Mouse (Mus musculus) embryonic facial prominence, embryonic 13.5 days (tissue): ENCODE data around the gene Ryr3. TPM values are rescaled to one million over a fixed set of nuclear protein-coding genes. Genes with fewer than 3 reads are reported as not detected.

Experiments used
- ATAC-seq: fragments of 200-750 bp; cut with Nextera tagmentation; 2 replicates; pipeline ENCODE4 v1.8.0; 2017; ENCODE audit warnings: low read depth; ENCODE audit not compliant: insufficient number of reproducible peaks, insufficient read depth, low FRiP score, low TSS enrichment
- H3K27ac ChIP-seq: fragments of 300-500 bp; sonication (generic); 2 replicates; pipeline ENCODE4 v1.5.1; 2015; ENCODE audit warnings: moderate library complexity, mild to moderate bottlenecking, inconsistent platforms
- H3K27me3 ChIP-seq: fragments of 300-500 bp; sonication (generic); 2 replicates; pipeline ENCODE4 v1.6.1; 2015; ENCODE audit warnings: mild to moderate bottlenecking, inconsistent platforms
- H3K36me3 ChIP-seq: fragments of 300-500 bp; sonication (generic); 2 replicates; pipeline ENCODE4 v1.6.1; 2015; ENCODE audit warnings: mild to moderate bottlenecking, inconsistent platforms
- H3K4me1 ChIP-seq: fragments of 300-500 bp; sonication (generic); 2 replicates; pipeline ENCODE4 v1.6.1; 2015; ENCODE audit warnings: inconsistent platforms
- H3K4me2 ChIP-seq: fragments of 300-500 bp; sonication (generic); 2 replicates; pipeline ENCODE4 v1.6.1; 2015; ENCODE audit warnings: moderate library complexity, mild to moderate bottlenecking, inconsistent platforms
- H3K4me3 ChIP-seq: fragments of 300-500 bp; sonication (generic); 2 replicates; pipeline ENCODE4 v1.5.1; 2015; ENCODE audit warnings: mild to moderate bottlenecking, inconsistent platforms
- H3K9ac ChIP-seq: fragments of 300-500 bp; sonication (generic); 2 replicates; pipeline ENCODE4 v1.6.1; 2015; ENCODE audit warnings: mild to moderate bottlenecking, inconsistent platforms
- H3K9me3 ChIP-seq: fragments of 300-500 bp; sonication (generic); 2 replicates; pipeline ENCODE4 v1.6.1; 2016; ENCODE audit warnings: inconsistent platforms
- WGBS: fragments of 180-500 bp; shearing (Covaris S2); methylation state at CpG from one replicate; pipeline ENCODE4 v1.1.7; 2015; ENCODE audit warnings: mixed read lengths; 5-methylcytosine and 5-hydroxymethylcytosine counted together
- polyA plus RNA-seq: library from polyadenylated mRNA; unstranded; fragments of >200 nt; fragmentation: Nextera tagmentation; extraction: Ambion mirVana; gene quantifications from 2 replicates; pipeline ENCODE4 v1.2.1, GENCODE M21; 2015

Gene Ryr3
- polyA plus RNA-seq, 1 experiment from 2014 or later, result 1.3 TPM

- no peaks in the 10 kb centered on the region for H3K4me1 ChIP-seq
- no peak overlapping the region for H3K27ac ChIP-seq
- no peak for ATAC-seq
- H3K4me3 ChIP-seq, result no peak overlapping the region
- H3K9me3 ChIP-seq, result no peaks in the 10 kb centered on the region
- 89% methylated on average over 3 of the region's 3 CpGs for WGBS
- no peak overlapping the region for H3K9ac ChIP-seq
- H3K27me3 ChIP-seq, result no peaks in the 10 kb centered on the region
- H3K4me2 ChIP-seq, result no peak overlapping the region
- H3K36me3 ChIP-seq, result no peaks in the 10 kb centered on the region
Measured at GRCm38 (mm10) chr2:112625156-112625555, 591.7 kb downstream of the Ryr3 start.

DNA sequence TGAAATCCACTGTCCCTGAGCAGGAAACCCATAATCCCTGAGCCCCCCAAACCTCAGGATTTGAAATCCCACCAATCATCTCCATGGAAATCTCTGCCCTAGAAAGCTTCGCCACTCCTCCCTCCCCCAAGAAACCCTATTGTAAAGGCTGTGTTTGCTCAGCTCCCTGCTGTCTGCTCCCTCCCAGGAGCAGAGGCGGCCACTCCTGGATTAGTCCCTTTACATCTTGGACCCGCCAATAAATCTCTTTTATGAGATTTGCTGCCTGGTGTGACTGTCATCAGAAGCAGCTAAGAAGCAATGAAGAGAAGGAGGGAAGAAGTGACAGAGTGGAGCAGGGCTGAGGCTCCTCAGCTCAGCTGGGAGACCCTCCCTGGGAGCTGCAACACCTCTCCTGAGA, 599.7 kb downstream of the Ryr3 start:
- 34% methylated on average over 3 of the region's 3 CpGs for WGBS
- Histone ChIP-seq H3K9me3 (no peaks in the 10 kb centered on the region), H3K4me2 (no peak overlapping the region), H3K9ac (no peak overlapping the region), H3K27ac (no peak overlapping the region), H3K4me1 (no peaks in the 10 kb centered on the region), H3K27me3 (no peaks in the 10 kb centered on the region), H3K36me3 (no peaks in the 10 kb centered on the region), H3K4me3 (no peak overlapping the region)
- no peak for ATAC-seq

DNA sequence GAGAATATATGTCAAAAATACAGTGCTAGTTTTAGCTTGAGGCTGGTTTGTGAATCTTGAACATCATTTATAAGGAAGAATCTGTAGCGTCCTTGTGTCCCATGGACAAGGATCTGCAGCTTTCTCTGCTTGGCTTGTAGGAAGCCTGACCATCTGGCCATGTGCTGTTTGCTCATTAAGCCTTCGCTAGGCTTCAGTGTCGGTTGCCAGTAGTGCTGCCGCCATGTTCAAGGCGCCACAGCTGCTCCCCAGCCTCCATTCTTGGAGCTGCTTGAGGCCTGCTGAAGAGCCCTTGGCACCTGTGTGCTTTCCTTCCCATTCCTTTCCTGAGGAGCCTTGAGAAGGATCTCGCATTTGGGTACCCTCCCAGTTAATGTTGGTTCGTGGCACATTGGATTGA, 602.5 kb downstream of the Ryr3 start:
- Histone ChIP-seq H3K4me3 (no peak overlapping the region), H3K4me1 (no peaks in the 10 kb centered on the region), H3K36me3 (no peaks in the 10 kb centered on the region), H3K27ac (no peak overlapping the region), H3K9ac (no peak overlapping the region), H3K9me3 (no peaks in the 10 kb centered on the region), H3K4me2 (no peak overlapping the region), H3K27me3 (no peaks in the 10 kb centered on the region)
- no peak for ATAC-seq
- WGBS, result 85% methylated on average over 7 of the region's 7 CpGs

DNA sequence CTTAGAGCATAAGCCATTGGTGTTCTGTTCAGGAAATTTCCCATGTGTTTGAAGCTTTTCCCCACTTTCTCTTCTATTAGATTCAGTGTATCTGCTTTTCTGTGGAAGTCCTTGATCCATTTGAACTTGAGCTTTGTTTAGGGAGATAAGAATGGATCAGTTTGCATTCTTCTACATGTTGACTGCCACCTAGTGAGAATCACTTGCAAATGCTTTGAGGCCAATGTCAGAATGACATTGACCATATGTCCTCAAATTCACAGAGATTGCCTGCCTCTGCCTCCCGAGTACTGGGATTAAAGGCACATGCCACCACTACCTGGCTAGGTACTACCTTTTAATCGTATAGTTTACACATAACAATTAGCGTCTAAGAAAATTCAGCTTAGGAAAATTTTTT, 604.3 kb downstream of the Ryr3 start:
- no peaks in the 10 kb centered on the region for H3K9me3 ChIP-seq

GRCm38 (mm10) chr2:112606536-112606935, 610.4 kb downstream of the Ryr3 start:
- no peak overlapping the region for H3K9ac ChIP-seq
- 82% methylated on average over 3 of the region's 3 CpGs for WGBS
- H3K27me3 ChIP-seq, result no peaks in the 10 kb centered on the region
- no peak for ATAC-seq
- no peaks in the 10 kb centered on the region for H3K36me3 ChIP-seq
- H3K27ac ChIP-seq, result no peak overlapping the region
- no peak overlapping the region for H3K4me2 ChIP-seq
- no peak overlapping the region for H3K4me3 ChIP-seq
- H3K4me1 ChIP-seq, result no peaks in the 10 kb centered on the region
- no peaks in the 10 kb centered on the region for H3K9me3 ChIP-seq

More for the DNA sequence above, 604.3 kb downstream of the Ryr3 start:
- H3K4me2 ChIP-seq, result no peak overlapping the region
- no peaks in the 10 kb centered on the region for H3K4me1 ChIP-seq
- H3K36me3 ChIP-seq, result no peaks in the 10 kb centered on the region
- H3K27ac ChIP-seq, result no peak overlapping the region
- WGBS, result 83% methylated on average over 3 of the region's 3 CpGs
- ATAC-seq, result no peak
- H3K4me3 ChIP-seq, result no peak overlapping the region
- H3K27me3 ChIP-seq, result no peaks in the 10 kb centered on the region
- no peak overlapping the region for H3K9ac ChIP-seq

DNA sequence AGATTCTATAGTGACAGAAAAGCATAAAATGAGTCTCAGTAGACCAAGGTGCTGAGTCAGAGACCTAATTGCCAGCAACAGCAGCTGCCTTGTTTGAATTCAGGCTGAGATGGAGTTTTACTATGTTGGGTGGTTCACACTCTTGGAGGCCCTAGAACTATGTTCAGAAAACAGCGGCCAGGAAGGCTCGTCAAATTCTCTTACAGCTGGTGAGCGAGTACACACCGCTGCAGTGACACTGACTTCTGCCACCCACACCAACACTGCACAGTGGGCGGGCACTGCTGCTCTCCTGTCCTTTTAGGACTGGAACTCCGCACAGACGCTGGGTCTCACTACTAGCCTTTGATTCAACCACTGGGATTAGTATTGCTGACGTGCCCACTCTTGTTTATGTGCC, 614.4 kb downstream of the Ryr3 start:
- Histone ChIP-seq H3K4me2 (no peak overlapping the region), H3K9ac (no peak overlapping the region), H3K4me1 (no peaks in the 10 kb centered on the region), H3K27ac (no peak overlapping the region), H3K4me3 (no peak overlapping the region), H3K9me3 (no peaks in the 10 kb centered on the region), H3K27me3 (no peaks in the 10 kb centered on the region), H3K36me3 (no peaks in the 10 kb centered on the region)
- 68% methylated on average over 8 of the region's 8 CpGs for WGBS
- ATAC-seq, result no peak

DNA sequence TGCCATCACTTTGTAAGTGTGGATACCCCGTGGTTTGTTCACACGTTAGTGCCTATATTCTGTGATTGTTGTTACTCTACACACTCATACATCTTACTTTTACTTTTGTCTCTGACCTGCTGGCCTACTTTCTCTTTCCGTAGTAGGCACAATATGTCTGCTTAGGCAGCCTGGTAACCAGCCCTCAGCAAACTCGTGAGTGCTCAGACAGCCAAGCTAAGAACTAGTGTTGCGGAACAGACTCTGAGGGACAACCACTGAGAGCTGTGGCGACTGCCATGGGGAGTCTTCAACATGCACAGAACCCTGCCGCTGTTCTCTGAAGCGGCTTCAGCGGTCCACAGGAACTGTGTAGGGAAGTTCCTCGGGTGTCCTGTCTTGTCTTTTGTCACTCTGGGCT, 616.7 kb downstream of the Ryr3 start:
- Histone ChIP-seq H3K9ac (no peak overlapping the region), H3K4me2 (no peak overlapping the region), H3K4me3 (no peak overlapping the region), H3K36me3 (no peaks in the 10 kb centered on the region), H3K9me3 (no peaks in the 10 kb centered on the region), H3K27me3 (no peaks in the 10 kb centered on the region), H3K27ac (no peak overlapping the region), H3K4me1 (no peaks in the 10 kb centered on the region)
- WGBS, result 60% methylated on average over 10 of the region's 10 CpGs
- ATAC-seq, result no peak

DNA sequence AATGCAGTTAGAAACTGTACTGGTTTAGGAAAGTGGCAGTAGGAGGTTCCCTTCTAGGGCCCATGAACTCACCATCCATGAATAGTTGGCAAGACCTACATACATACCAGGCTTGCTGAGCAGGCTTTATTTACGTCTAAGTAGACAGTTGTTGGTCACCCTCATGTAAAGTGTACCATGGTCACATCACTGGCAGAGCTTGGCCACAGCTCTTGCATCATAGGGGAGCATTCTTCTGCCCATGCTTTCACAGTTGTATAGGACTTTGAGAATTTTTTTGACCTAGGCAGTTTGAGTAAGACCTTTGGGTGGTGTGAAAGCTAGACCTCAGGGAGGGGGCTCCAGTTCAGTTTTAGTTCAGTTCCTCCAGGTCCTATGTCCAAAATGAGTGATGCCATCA, 619.8 kb downstream of the Ryr3 start:
- Histone ChIP-seq H3K4me3 (no peak overlapping the region), H3K9me3 (no peaks in the 10 kb centered on the region), H3K27ac (no peak overlapping the region), H3K4me2 (no peak overlapping the region), H3K27me3 (no peaks in the 10 kb centered on the region), H3K36me3 (no peaks in the 10 kb centered on the region), H3K4me1 (no peaks in the 10 kb centered on the region), H3K9ac (no peak overlapping the region)
- 90% methylated on average over 1 of the region's 1 CpGs for WGBS
- no peak for ATAC-seq

DNA sequence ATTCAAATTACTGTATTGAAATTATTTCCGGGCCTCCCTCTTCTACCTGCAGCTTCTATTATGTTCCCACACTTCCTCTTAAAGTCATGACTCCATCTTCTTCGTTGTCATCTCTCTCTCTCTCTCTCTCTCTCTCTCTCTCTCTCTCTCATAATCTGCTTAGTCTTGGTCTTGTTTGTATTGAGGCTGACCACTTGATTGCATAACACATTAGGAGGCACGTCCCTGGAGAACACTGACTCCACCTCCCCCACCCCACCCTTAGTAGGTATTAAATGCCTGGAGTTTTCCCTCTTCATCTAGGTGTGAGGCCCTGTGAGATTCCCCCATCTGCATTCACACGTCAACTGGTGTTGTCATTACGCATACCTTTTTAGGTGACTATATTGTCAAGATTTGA, 620.5 kb downstream of the Ryr3 start:
- Histone ChIP-seq H3K27me3 (no peaks in the 10 kb centered on the region), H3K4me3 (no peak overlapping the region), H3K4me1 (no peaks in the 10 kb centered on the region), H3K27ac (no peak overlapping the region), H3K9ac (no peak overlapping the region), H3K36me3 (no peaks in the 10 kb centered on the region), H3K4me2 (no peak overlapping the region), H3K9me3 (no peaks in the 10 kb centered on the region)
- ATAC-seq, result no peak
- WGBS, result 86% methylated on average over 5 of the region's 5 CpGs

- H3K27me3 ChIP-seq, result no peaks in the 10 kb centered on the region
- no peaks in the 10 kb centered on the region for H3K36me3 ChIP-seq
- WGBS, result 81% methylated on average over 3 of the region's 3 CpGs
- ATAC-seq, result no peak
- no peak overlapping the region for H3K4me3 ChIP-seq
- no peaks in the 10 kb centered on the region for H3K4me1 ChIP-seq
- no peak overlapping the region for H3K9ac ChIP-seq
- no peak overlapping the region for H3K4me2 ChIP-seq
- no peak overlapping the region for H3K27ac ChIP-seq
- H3K9me3 ChIP-seq, result no peaks in the 10 kb centered on the region
Measured at GRCm38 (mm10) chr2:112595807-112596206, 621.1 kb downstream of the Ryr3 start.

DNA sequence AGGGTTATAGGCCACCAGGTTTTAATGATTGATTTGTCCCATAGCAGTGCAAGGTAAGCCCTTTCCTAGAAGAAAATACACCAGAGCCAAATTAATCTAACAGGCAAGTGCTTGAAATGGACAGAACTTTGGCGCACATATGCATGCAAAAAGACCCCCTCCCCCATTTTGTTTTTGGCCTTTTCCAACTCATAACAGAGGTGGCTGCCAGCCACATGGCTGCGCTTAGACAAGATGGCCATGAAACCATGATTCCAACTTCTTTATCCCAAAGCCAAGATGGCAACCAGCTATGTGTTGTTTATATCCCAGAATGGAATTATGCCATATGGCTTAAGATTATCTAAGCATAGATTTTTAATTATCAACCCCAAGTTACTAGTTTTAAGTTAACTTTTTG, 623.1 kb downstream of the Ryr3 start:
- WGBS, result 90% methylated on average over 2 of the region's 2 CpGs
- Histone ChIP-seq H3K36me3 (no peaks in the 10 kb centered on the region), H3K9me3 (no peaks in the 10 kb centered on the region), H3K4me1 (no peaks in the 10 kb centered on the region), H3K9ac (no peak overlapping the region), H3K4me2 (no peak overlapping the region), H3K27me3 (no peaks in the 10 kb centered on the region), H3K27ac (no peak overlapping the region), H3K4me3 (no peak overlapping the region)
- no peak for ATAC-seq

GRCm38 (mm10) chr2:112593322-112593721, 623.6 kb downstream of the Ryr3 start:
- Histone ChIP-seq H3K36me3 (no peaks in the 10 kb centered on the region), H3K27ac (no peak overlapping the region), H3K4me2 (no peak overlapping the region), H3K9me3 (no peaks in the 10 kb centered on the region), H3K27me3 (no peaks in the 10 kb centered on the region), H3K4me3 (no peak overlapping the region), H3K4me1 (no peaks in the 10 kb centered on the region), H3K9ac (no peak overlapping the region)
- no peak for ATAC-seq
- WGBS, result 63% methylated on average over 2 of the region's 2 CpGs

GRCm38 (mm10) chr2:112591451-112591871, 625.4 kb downstream of the Ryr3 start:
- no peak overlapping the region for H3K27ac ChIP-seq
- H3K4me1 ChIP-seq, result no peaks in the 10 kb centered on the region
- no peaks in the 10 kb centered on the region for H3K9me3 ChIP-seq
- H3K27me3 ChIP-seq, result no peaks in the 10 kb centered on the region
- H3K9ac ChIP-seq, result no peak overlapping the region
- ATAC-seq, result no peak
- H3K4me2 ChIP-seq, result no peak overlapping the region
- H3K36me3 ChIP-seq, result no peaks in the 10 kb centered on the region
- WGBS, result 76% methylated on average over 6 of the region's 6 CpGs
- no peak overlapping the region for H3K4me3 ChIP-seq
